Mouse (Mus musculus) left cerebral cortex, adult 8-10 months (tissue): Measurements from ENCODE around the gene Stra6. TPM values are rescaled to one million over a fixed set of nuclear protein-coding genes. Genes with fewer than 3 reads are reported as not detected.

ENCODE experiments used
- DNase-seq, 2 experiments: peaks; one replicate each; pipeline ENCODE4 v3.0.0; 2022; ENCODE audit warnings: low spot score in 2 of 2
- total RNA-seq, 4 experiments: library from RNA; stranded (reverse); gene quantifications; 2 replicates each; pipeline ENCODE4 v1.2.4; 2022

The Stra6 gene
- total RNA-seq, 4 experiments from 2014 or later: 11.4 to 13.9 (median 11.7) TPM

GRCm38 (mm10) chr9:58131735-58132134, 68.1 kb downstream of the Stra6 start:
- no peak for DNase-seq

- DNase-seq: no peak
These were observed 70.6 kb downstream of the Stra6 start for GRCm38 (mm10) chr9:58133893-58134884.

- no peak for DNase-seq
These were observed 71.3 kb downstream of the Stra6 start for GRCm38 (mm10) chr9:58134906-58135305.

- DNase-seq: no peak
These were observed 72.3 kb downstream of the Stra6 start for GRCm38 (mm10) chr9:58135921-58136321.

GRCm38 (mm10) chr9:58139947-58140346, 76.4 kb downstream of the Stra6 start:
- peak in 1 of 2 experiments; percentile 31 for DNase-seq

- no peak for DNase-seq
These were observed 79.8 kb downstream of the Stra6 start for GRCm38 (mm10) chr9:58143419-58143818.

- DNase-seq: no peak
These were observed 81.1 kb downstream of the Stra6 start for GRCm38 (mm10) chr9:58144664-58145063.

- no peak for DNase-seq
These were observed 81.8 kb downstream of the Stra6 start for GRCm38 (mm10) chr9:58145417-58145816.

GRCm38 (mm10) chr9:58148806-58149205, 85.2 kb downstream of the Stra6 start:
- DNase-seq: no peak

GRCm38 (mm10) chr9:58150733-58151361, 87.3 kb downstream of the Stra6 start:
- DNase-seq: no peak

GRCm38 (mm10) chr9:58153095-58153494, 89.5 kb downstream of the Stra6 start:
- no peak for DNase-seq

GRCm38 (mm10) chr9:58155366-58155765, 91.8 kb downstream of the Stra6 start:
- no peak for DNase-seq

GRCm38 (mm10) chr9:58156819-58157560, 93.4 kb downstream of the Stra6 start:
- no peak for DNase-seq

- no peak for DNase-seq
These were observed 94.2 kb downstream of the Stra6 start for GRCm38 (mm10) chr9:58157838-58158237.

GRCm38 (mm10) chr9:58158541-58159311, 95.1 kb downstream of the Stra6 start:
- no peak for DNase-seq

- peak in 1 of 2 experiments; percentile 47 for DNase-seq
These were observed 96.3 kb downstream of the Stra6 start for GRCm38 (mm10) chr9:58159855-58160254.

GRCm38 (mm10) chr9:58160315-58160714, 96.7 kb downstream of the Stra6 start:
- DNase-seq: no peak

GRCm38 (mm10) chr9:58162173-58162572, 98.6 kb downstream of the Stra6 start:
- DNase-seq: no peak

GRCm38 (mm10) chr9:58163146-58163545, 99.6 kb downstream of the Stra6 start:
- no peak for DNase-seq

GRCm38 (mm10) chr9:58165779-58166178, 102.2 kb downstream of the Stra6 start:
- no peak for DNase-seq

- no peak for DNase-seq
These were observed 105.3 kb downstream of the Stra6 start for GRCm38 (mm10) chr9:58168880-58169279.
